Comparison of ENCODE assay signal across 33 mouse cellular contexts in genomic region chr11:112153198-112153597, GRCm38 (mm10).
"Had no signal": no experiment of that assay in that cellular context is flagged by ENCODE, and none has a peak within 500 bp of the region (broad histone marks: within the 10 kb centered on the region; RNA-seq: fewer than 3 reads in every experiment).

No protein-coding gene starts in this region.

- H3K4me3 ChIP-seq: heart, embryonic 13.5 days; heart, embryonic 15.5 days; hindbrain, embryonic 10.5 days; hindbrain, embryonic 12.5 days; hindbrain, embryonic 13.5 days; hindbrain, embryonic 15.5 days; intestine, embryonic 15.5 days; kidney, embryonic 15.5 days; layer of hippocampus, adult 2 months; left cerebral cortex, adult 2 months had no signal

- ATAC-seq: hindbrain, embryonic 16.5 days; hindbrain, postnatal 0 days; inflammation-experienced regulatory T-cells, adult 6 months; intestine, embryonic 15.5 days; intestine, embryonic 16.5 days; intestine, postnatal 0 days had no signal

- DNase-seq: heart, postnatal 10 days; heart, postnatal 14 days; heart, postnatal 36 days; heart, postnatal 4 days; kidney, adult 11 months; kidney, adult 18-20 months; kidney, adult 2 months; kidney, adult 8-10 months; kidney, adult 9 months; kidney, postnatal 10 days; kidney, postnatal 14 days; kidney, postnatal 25 days; kidney, postnatal 36 days; kidney, postnatal 4 days; layer of hippocampus, adult 9-11 months; layer of hippocampus, postnatal 36 days had no signal

- H3K4me2 ChIP-seq: heart, embryonic 13.5 days; heart, embryonic 15.5 days; hindbrain, embryonic 12.5 days; hindbrain, embryonic 13.5 days; hindbrain, embryonic 14.5 days; hindbrain, embryonic 15.5 days; intestine, embryonic 15.5 days; kidney, embryonic 15.5 days had no signal

- H3K27ac ChIP-seq: heart, embryonic 13.5 days; heart, embryonic 15.5 days; hindbrain, embryonic 10.5 days; hindbrain, embryonic 12.5 days; hindbrain, embryonic 13.5 days; hindbrain, embryonic 14.5 days; hindbrain, embryonic 15.5 days; hindbrain, postnatal 0 days; intestine, embryonic 15.5 days; kidney, embryonic 15.5 days; kidney, postnatal 0 days; layer of hippocampus, adult 2 months; left cerebral cortex, adult 2 months had no signal

- H3K9me3 ChIP-seq: heart, embryonic 15.5 days; hindbrain, embryonic 10.5 days; hindbrain, embryonic 12.5 days; hindbrain, embryonic 15.5 days; intestine, embryonic 15.5 days; kidney, embryonic 15.5 days had no signal

- H3K36me3 ChIP-seq: heart, embryonic 13.5 days; heart, embryonic 15.5 days; hindbrain, embryonic 10.5 days; hindbrain, embryonic 12.5 days; hindbrain, embryonic 13.5 days; hindbrain, embryonic 15.5 days; intestine, embryonic 15.5 days; kidney, embryonic 15.5 days had no signal

- H3K9ac ChIP-seq: heart, embryonic 13.5 days; heart, embryonic 15.5 days; hindbrain, embryonic 12.5 days; hindbrain, embryonic 13.5 days; hindbrain, embryonic 14.5 days; hindbrain, embryonic 15.5 days; intestine, embryonic 15.5 days; kidney, embryonic 15.5 days had no signal

- H3K27me3 ChIP-seq: heart, embryonic 13.5 days; heart, embryonic 15.5 days; hindbrain, embryonic 12.5 days; hindbrain, embryonic 13.5 days; hindbrain, embryonic 15.5 days; intestine, embryonic 15.5 days; kidney, embryonic 15.5 days had no signal
